In the genomic region with DNA sequence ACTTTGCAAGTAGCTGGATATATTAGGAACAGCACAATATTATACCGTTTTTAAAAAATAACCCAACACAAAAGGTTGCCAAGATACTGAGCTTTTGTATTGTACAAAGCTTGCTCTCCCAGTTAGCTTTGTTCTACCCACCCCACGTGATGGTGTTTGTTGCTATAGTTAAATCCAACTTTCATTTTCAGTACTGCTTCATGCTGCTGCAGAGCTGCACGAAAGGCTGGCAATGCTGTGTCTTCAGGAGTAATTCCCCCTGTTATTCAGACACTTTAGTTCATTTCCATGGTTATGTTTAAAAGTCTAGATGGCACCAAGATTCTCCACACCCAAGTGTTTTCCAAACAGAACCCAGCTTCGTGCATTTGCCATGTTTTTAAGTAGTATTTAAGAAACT, we compare ENCODE assay signal across 24 mouse cellular contexts.
DNase-seq lines count a peak whose midpoint lies in the region; ATAC-seq and TF ChIP-seq lines count a peak whose summit lies in the region.
"Had no signal": no experiment of that assay in that cellular context is flagged by ENCODE, and none has a peak within 500 bp of the region (broad histone marks: within the 10 kb centered on the region; RNA-seq: fewer than 3 reads in every experiment).

No protein-coding gene starts in this region.

- no peak for TF ChIP-seq CTCF in forebrain, postnatal 0 days (IDR thresholded peaks at IDR 0.05; ENCODE audit: low read depth)
- TF ChIP-seq CTCF in brain, embryonic 14.5 days (IDR thresholded peaks at IDR 0.05; ENCODE audit: borderline replicate concordance, extremely low read depth, insufficient read depth, insufficient read length), result no peak

- no peak overlapping the region for H3K27ac ChIP-seq in forebrain, postnatal 0 days (ENCODE audit: low read depth, low read length)
- H3K27ac ChIP-seq in forebrain, embryonic 15.5 days (replicated peaks), result no peak overlapping the region
- H3K27ac ChIP-seq: gastrocnemius, adult 2 months; hindbrain, embryonic 12.5 days; midbrain, embryonic 15.5 days had no signal

- intact Hi-C loops in left cerebral cortex, postnatal 25 days (cut with DNase I), result no loop called here

- peak; percentile 41 for DNase-seq in forebrain, postnatal 0 days
- DNase-seq in left cerebral cortex, adult 18-20 months (ENCODE audit: low spot score in 2 of 2), result peak; percentile 3 to 9
- DNase-seq in left cerebral cortex, adult 8-10 months (ENCODE audit: low spot score in 2 of 2), result no peak
- peak; percentile 19 for DNase-seq in brain, embryonic 14.5 days (ENCODE audit: low read depth)
- DNase-seq in left cerebral cortex, postnatal 25 days (ENCODE audit: low spot score in 2 of 2), result peak; percentile 7 to 30
- DNase-seq in lung, postnatal 10 days, result no peak
- DNase-seq in kidney, postnatal 36 days, result no peak
- DNase-seq: adrenal gland, postnatal 36 days; cerebellum, adult 8-10 months; gastrocnemius, adult 2 months; heart, postnatal 10 days; kidney, adult 8-10 months; kidney, postnatal 14 days; lung, adult 18-20 months; lung, postnatal 36 days; thymus, postnatal 25 days had no signal

- no peaks in the 10 kb centered on the region for H3K36me3 ChIP-seq in forebrain, postnatal 0 days (ENCODE audit: insufficient read depth)
- no peaks in the 10 kb centered on the region for H3K36me3 ChIP-seq in forebrain, embryonic 15.5 days
- H3K36me3 ChIP-seq: G1E; hindbrain, embryonic 12.5 days; midbrain, embryonic 15.5 days had no signal

- WGBS in forebrain, postnatal 0 days, result 52% methylated on average over 4 of the region's 4 CpGs
- 65% methylated on average over 4 of the region's 4 CpGs for WGBS in forebrain, embryonic 15.5 days

- no peak overlapping the region for H3K4me3 ChIP-seq in forebrain, postnatal 0 days (ENCODE audit: low read depth, low read length)
- no peak overlapping the region for H3K4me3 ChIP-seq in forebrain, embryonic 15.5 days
- H3K4me3 ChIP-seq: erythroblast, embryonic 14.5 days; gastrocnemius, adult 2 months; hindbrain, embryonic 12.5 days; midbrain, embryonic 15.5 days had no signal

- peak; percentile 82 for ATAC-seq in forebrain, postnatal 0 days
- no peak for ATAC-seq in forebrain, embryonic 15.5 days (replicated peaks)
- ATAC-seq: forebrain, embryonic 16.5 days; midbrain, embryonic 15.5 days had no signal

- H3K4me1 ChIP-seq in forebrain, postnatal 0 days (ENCODE audit: insufficient read depth), result peaks cover 3% of the 10 kb centered on the region; the same call in 1 of the 2 replicates
- H3K4me1 ChIP-seq in forebrain, embryonic 15.5 days, result no peaks in the 10 kb centered on the region
- H3K4me1 ChIP-seq: hindbrain, embryonic 12.5 days; midbrain, embryonic 15.5 days had no signal

- no peaks in the 10 kb centered on the region for H3K9me3 ChIP-seq in forebrain, postnatal 0 days (ENCODE audit: low read length)
- no peaks in the 10 kb centered on the region for H3K9me3 ChIP-seq in forebrain, embryonic 15.5 days
- H3K9me3 ChIP-seq: hindbrain, embryonic 12.5 days; midbrain, embryonic 15.5 days had no signal

- no peaks in the 10 kb centered on the region for H3K27me3 ChIP-seq in forebrain, postnatal 0 days (ENCODE audit: insufficient read depth, low read length)
- H3K27me3 ChIP-seq in forebrain, embryonic 15.5 days, result no peaks in the 10 kb centered on the region
- H3K27me3 ChIP-seq: hindbrain, embryonic 12.5 days; midbrain, embryonic 15.5 days had no signal

- H3K4me2 ChIP-seq in forebrain, postnatal 0 days (ENCODE audit: low read depth), result no peak overlapping the region
- H3K4me2 ChIP-seq in forebrain, embryonic 15.5 days (replicated peaks), result no peak overlapping the region
- H3K4me2 ChIP-seq: heart, embryonic 11.5 days; hindbrain, embryonic 12.5 days; liver, embryonic 11.5 days; midbrain, embryonic 15.5 days had no signal

- H3K9ac ChIP-seq in forebrain, postnatal 0 days, result no peak overlapping the region
- H3K9ac ChIP-seq in forebrain, embryonic 15.5 days (replicated peaks), result no peak overlapping the region
- H3K9ac ChIP-seq: hindbrain, embryonic 12.5 days; midbrain, embryonic 15.5 days had no signal

- no peak for TF ChIP-seq POLR2A in brain, embryonic 14.5 days (IDR thresholded peaks at IDR 0.05; ENCODE audit: borderline replicate concordance, extremely low read depth, insufficient read depth, insufficient read length, poor library complexity, severe bottlenecking)

Comparison
In these comparisons a context has a peak if more than half of its experiments do, and no peak if none do; other contexts are left out.
1. DNase-seq: peak in forebrain, postnatal 0 days (single experiment), left cerebral cortex, adult 18-20 months (2 of 2), brain, embryonic 14.5 days (single experiment) and left cerebral cortex, postnatal 25 days (2 of 2); none in left cerebral cortex, adult 8-10 months (0 of 2), lung, postnatal 10 days (single experiment) and kidney, postnatal 36 days (0 of 2).